Mouse (Mus musculus) midbrain, embryonic 10.5 days (tissue): ENCODE data around the gene Efcc1. TPM values are rescaled to one million over a fixed set of nuclear protein-coding genes. Genes with fewer than 3 reads are reported as not detected.

Source experiments
- DNase-seq: peaks from one replicate; pipeline ENCODE4 v3.0.0-alpha.2; 2017; ENCODE audit warnings: low spot score
- H3K27ac ChIP-seq: fragments of 300-500 bp; sonication (generic); replicated peaks from 2 replicates; pipeline ENCODE4 v1.5.1; 2016; ENCODE audit warnings: mild to moderate bottlenecking
- H3K27me3 ChIP-seq: fragments of 300-500 bp; sonication (generic); 2 replicates; pipeline ENCODE4 v1.6.1; 2016; ENCODE audit warnings: low read depth, mild to moderate bottlenecking; ENCODE audit not compliant: poor library complexity, severe bottlenecking
- H3K36me3 ChIP-seq: fragments of 300-500 bp; sonication (generic); 2 replicates; pipeline ENCODE4 v1.6.1; 2016; ENCODE audit warnings: mild to moderate bottlenecking, moderate library complexity
- H3K4me1 ChIP-seq: fragments of 300-500 bp; sonication (generic); 2 replicates; pipeline ENCODE4 v1.6.1; 2016
- H3K4me3 ChIP-seq: fragments of 300-500 bp; sonication (generic); 2 replicates; pipeline ENCODE4 v1.5.1; 2016; ENCODE audit warnings: mild to moderate bottlenecking, moderate library complexity
- H3K9me3 ChIP-seq: fragments of 300-500 bp; sonication (generic); replicated peaks from 2 replicates; pipeline ENCODE4 v1.6.1; 2016; ENCODE audit warnings: mild to moderate bottlenecking
- WGBS: fragments of 180-500 bp; shearing (Covaris S2); methylation state at CpG from one replicate; pipeline ENCODE4 v1.1.7; 2016; 5-methylcytosine and 5-hydroxymethylcytosine counted together
- polyA plus RNA-seq: library from polyadenylated mRNA; unstranded; fragments of >200 nt; fragmentation: Nextera tagmentation; extraction: Ambion mirVana; gene quantifications from 2 replicates; pipeline ENCODE4 v1.2.1, GENCODE M21; 2016

Efcc1 gene
- polyA plus RNA-seq, 1 experiment from 2014 or later = 5.4 TPM

GRCm38 (mm10) chr6:87804036-87804435, 73.4 kb downstream of the Efcc1 start:
- Histone ChIP-seq H3K4me3 (no peak overlapping the region), H3K9me3 (no peaks in the 10 kb centered on the region), H3K36me3 (peaks cover 3% of the 10 kb centered on the region; the same call in 1 of the 2 replicates), H3K27ac (no peak overlapping the region), H3K4me1 (no peaks in the 10 kb centered on the region), H3K27me3 (no peaks in the 10 kb centered on the region)
- no peak for DNase-seq
- 87% methylated on average over 1 of the region's 1 CpGs for WGBS

GRCm38 (mm10) chr6:87804886-87805285, 74.2 kb downstream of the Efcc1 start:
- Histone ChIP-seq H3K27me3 (peaks cover 7% of the 10 kb centered on the region), H3K36me3 (peaks cover 3% of the 10 kb centered on the region; the same call in 1 of the 2 replicates), H3K4me1 (peaks cover 4% of the 10 kb centered on the region; the same call in 1 of the 2 replicates), H3K27ac (no peak overlapping the region), H3K9me3 (no peaks in the 10 kb centered on the region), H3K4me3 (no peak overlapping the region)
- WGBS = 83% methylated on average over 7 of the region's 7 CpGs
- DNase-seq = no peak

- H3K27ac ChIP-seq = no peak overlapping the region
- 88% methylated on average over 7 of the region's 7 CpGs for WGBS
- H3K4me1 ChIP-seq = peaks cover 9% of the 10 kb centered on the region
- no peak for DNase-seq
- peaks cover 3% of the 10 kb centered on the region; the same call in 1 of the 2 replicates for H3K36me3 ChIP-seq
- peaks cover 13% of the 10 kb centered on the region for H3K27me3 ChIP-seq
- no peaks in the 10 kb centered on the region for H3K9me3 ChIP-seq
- H3K4me3 ChIP-seq = no peak overlapping the region
Measured at GRCm38 (mm10) chr6:87805448-87805847, 74.8 kb downstream of the Efcc1 start.

Other genes starting within 250 kb of the Efcc1 start
- 2.2 and 2.6 TPM in 2 replicates for gene Arhgap25, start 197.6 kb upstream of the Efcc1 start, polyA plus RNA-seq
- 3.1 and 3.4 TPM in 2 replicates for gene Prokr1, start 140.1 kb upstream of the Efcc1 start, polyA plus RNA-seq
- gene Aplf, start 58.7 kb upstream of the Efcc1 start, polyA plus RNA-seq = 13.2 and 13.8 TPM in 2 replicates
- gene Gp9, start 47.2 kb downstream of the Efcc1 start, polyA plus RNA-seq = 2.8 and 3.4 TPM in 2 replicates
- 5.8 and 8.4 TPM in 2 replicates for gene Rab43, start 81.3 kb downstream of the Efcc1 start, polyA plus RNA-seq
- 2.7 and 4.4 TPM in 2 replicates for gene Gm45140, start 104.9 kb downstream of the Efcc1 start, polyA plus RNA-seq
- 62.4 and 69.1 TPM in 2 replicates for gene Isy1, start 107.9 kb downstream of the Efcc1 start, polyA plus RNA-seq
- gene Cnbp, start 120.2 kb downstream of the Efcc1 start, polyA plus RNA-seq = 1,252 and 1,396 TPM in 2 replicates
- 150 and 157 TPM in 2 replicates for gene Copg1, start 156.9 kb downstream of the Efcc1 start, polyA plus RNA-seq
- gene Hmces, start 183.1 kb downstream of the Efcc1 start, polyA plus RNA-seq = 53.8 and 56.8 TPM in 2 replicates